In genomic region chr17:56663659-56664058, GRCm38 (mm10) we compare ENCODE assay signal across 10 mouse cellular contexts. TPM values are rescaled to one million over a fixed set of nuclear protein-coding genes. Genes with fewer than 3 reads are reported as not detected.
A peak's percentile ranks its signal among the peaks of the same experiment; 100 is the strongest.
DNase-seq lines count a peak whose midpoint lies in the region; ATAC-seq and TF ChIP-seq lines count a peak whose summit lies in the region.
"Had no signal": no experiment of that assay in that cellular context is flagged by ENCODE, and none has a peak within 500 bp of the region (broad histone marks: within the 10 kb centered on the region; RNA-seq: fewer than 3 reads in every experiment).

No protein-coding gene starts in this region.

- peak overlapping the region; percentile 23; the same call in 1 of the 2 replicates for H3K4me2 ChIP-seq in hindbrain, embryonic 11.5 days (replicated peaks; ENCODE audit: low read depth, low read length)
- H3K4me2 ChIP-seq in hindbrain, embryonic 14.5 days (replicated peaks), result no peak overlapping the region
- H3K4me2 ChIP-seq in midbrain, embryonic 12.5 days (replicated peaks), result peak overlapping the region; percentile 25; the same call in 1 of the 2 replicates
- no peak overlapping the region for H3K4me2 ChIP-seq in midbrain, embryonic 16.5 days (ENCODE audit: low read length)
- H3K4me2 ChIP-seq in embryonic facial prominence, embryonic 14.5 days (ENCODE audit: low read depth, low read length), result peak overlapping the region; percentile 36; the same call in 1 of the 2 replicates
- H3K4me2 ChIP-seq in limb, embryonic 14.5 days (replicated peaks; ENCODE audit: low read depth, low read length, severe bottlenecking), result 0 out of 2 replicates have a peak overlapping the region, but pooled peaks have one; percentile 22

- H3K4me1 ChIP-seq in hindbrain, embryonic 11.5 days (replicated peaks; ENCODE audit: control insufficient read depth, insufficient read depth, low read length), result no peaks in the 10 kb centered on the region
- no peaks in the 10 kb centered on the region; the same call in 1 of the 2 replicates for H3K4me1 ChIP-seq in hindbrain, embryonic 14.5 days (replicated peaks; ENCODE audit: control insufficient read depth, insufficient read depth, low read length)
- H3K4me1 ChIP-seq in midbrain, embryonic 12.5 days, result peaks cover 17% of the 10 kb centered on the region
- H3K4me1 ChIP-seq in midbrain, embryonic 16.5 days (ENCODE audit: control insufficient read depth, insufficient read depth, low read length), result peaks cover 4% of the 10 kb centered on the region; the same call in 1 of the 2 replicates
- 0 out of 2 replicates have a peak, but pooled peaks cover 5% of the 10 kb centered on the region for H3K4me1 ChIP-seq in embryonic facial prominence, embryonic 14.5 days (ENCODE audit: control insufficient read depth, insufficient read depth, low read length)
- peaks cover 5% of the 10 kb centered on the region; the same call in 1 of the 2 replicates for H3K4me1 ChIP-seq in limb, embryonic 14.5 days (ENCODE audit: control insufficient read depth, insufficient read depth, low read length)

- H3K27ac ChIP-seq in hindbrain, embryonic 11.5 days (ENCODE audit: low read depth, low read length), result no peak overlapping the region
- no peak overlapping the region for H3K27ac ChIP-seq in hindbrain, embryonic 14.5 days
- H3K27ac ChIP-seq in midbrain, embryonic 12.5 days (replicated peaks), result no peak overlapping the region
- H3K27ac ChIP-seq in midbrain, embryonic 16.5 days (ENCODE audit: low read length), result no peak overlapping the region
- no peak overlapping the region for H3K27ac ChIP-seq in embryonic facial prominence, embryonic 14.5 days (replicated peaks; ENCODE audit: low read depth, low read length)
- no peak overlapping the region for H3K27ac ChIP-seq in limb, embryonic 14.5 days (replicated peaks; ENCODE audit: low read depth, low read length)

- 0 out of 2 replicates have a peak overlapping the region, but pooled peaks have one; percentile 31 for H3K9ac ChIP-seq in hindbrain, embryonic 11.5 days (ENCODE audit: low read depth, low read length)
- no peak overlapping the region for H3K9ac ChIP-seq in hindbrain, embryonic 14.5 days
- H3K9ac ChIP-seq in midbrain, embryonic 12.5 days (replicated peaks), result no peak overlapping the region
- H3K9ac ChIP-seq in midbrain, embryonic 16.5 days (ENCODE audit: low read depth, low read length), result no peak overlapping the region
- no peak overlapping the region for H3K9ac ChIP-seq in embryonic facial prominence, embryonic 14.5 days (ENCODE audit: low read depth, low read length)
- H3K9ac ChIP-seq in limb, embryonic 14.5 days (ENCODE audit: low read depth, low read length, severe bottlenecking), result 0 out of 2 replicates have a peak overlapping the region, but pooled peaks have one; percentile 3

- no peak for TF ChIP-seq POLR2A in limb, embryonic 14.5 days (IDR thresholded peaks at IDR 0.05; ENCODE audit: borderline replicate concordance, extremely low read depth, insufficient read depth, insufficient read length)

- no peaks in the 10 kb centered on the region for H3K36me3 ChIP-seq in hindbrain, embryonic 11.5 days (ENCODE audit: control insufficient read depth, insufficient read depth, low read length)
- H3K36me3 ChIP-seq in hindbrain, embryonic 14.5 days (replicated peaks; ENCODE audit: control insufficient read depth, insufficient read depth), result no peaks in the 10 kb centered on the region
- H3K36me3 ChIP-seq in midbrain, embryonic 12.5 days, result no peaks in the 10 kb centered on the region
- no peaks in the 10 kb centered on the region for H3K36me3 ChIP-seq in midbrain, embryonic 16.5 days (ENCODE audit: control insufficient read depth, insufficient read depth, low read length)
- no peaks in the 10 kb centered on the region for H3K36me3 ChIP-seq in embryonic facial prominence, embryonic 14.5 days (ENCODE audit: control insufficient read depth, insufficient read depth, low read length)
- no peaks in the 10 kb centered on the region for H3K36me3 ChIP-seq in limb, embryonic 14.5 days (ENCODE audit: control insufficient read depth, insufficient read depth, low read length)

- H3K27me3 ChIP-seq in hindbrain, embryonic 11.5 days (ENCODE audit: control insufficient read depth, insufficient read depth, low read length), result no peaks in the 10 kb centered on the region
- H3K27me3 ChIP-seq in hindbrain, embryonic 14.5 days (ENCODE audit: control insufficient read depth, insufficient read depth, low read length), result peaks cover 9% of the 10 kb centered on the region; the same call in 1 of the 2 replicates
- peaks cover 14% of the 10 kb centered on the region for H3K27me3 ChIP-seq in midbrain, embryonic 12.5 days
- no peaks in the 10 kb centered on the region; the same call in none of the 2 replicates for H3K27me3 ChIP-seq in midbrain, embryonic 16.5 days (ENCODE audit: control insufficient read depth, insufficient read depth, low read depth, low read length)
- peaks cover 6% of the 10 kb centered on the region; the same call in 1 of the 2 replicates for H3K27me3 ChIP-seq in embryonic facial prominence, embryonic 14.5 days (replicated peaks; ENCODE audit: control insufficient read depth, insufficient read depth, low read length)
- H3K27me3 ChIP-seq in limb, embryonic 14.5 days (ENCODE audit: control insufficient read depth, insufficient read depth, low read length), result no peaks in the 10 kb centered on the region

- ATAC-seq in hindbrain, embryonic 11.5 days (ENCODE audit: low FRiP score), result no peak
- no peak for ATAC-seq in hindbrain, embryonic 14.5 days (ENCODE audit: low FRiP score)
- ATAC-seq in midbrain, embryonic 12.5 days (ENCODE audit: low FRiP score, low read depth), result no peak
- no peak for ATAC-seq in midbrain, embryonic 16.5 days
- no peak for ATAC-seq in embryonic facial prominence, embryonic 14.5 days (ENCODE audit: low read depth)
- ATAC-seq in limb, embryonic 14.5 days (ENCODE audit: low FRiP score, low read depth), result no peak
- ATAC-seq in cerebellum, adult (ENCODE audit: insufficient number of reproducible peaks, low FRiP score, low TSS enrichment), result no peak

- 67% methylated on average over 3 of the region's 3 CpGs for WGBS in hindbrain, embryonic 11.5 days
- WGBS in hindbrain, embryonic 14.5 days, result 65% methylated on average over 3 of the region's 3 CpGs
- 65% methylated on average over 3 of the region's 3 CpGs for WGBS in midbrain, embryonic 12.5 days
- WGBS in midbrain, embryonic 16.5 days, result 65% methylated on average over 3 of the region's 3 CpGs
- WGBS in embryonic facial prominence, embryonic 14.5 days, result 74% methylated on average over 3 of the region's 3 CpGs
- WGBS in limb, embryonic 14.5 days, result 65% methylated on average over 3 of the region's 3 CpGs

- DNase-seq in hindbrain, embryonic 11.5 days (ENCODE audit: low spot score), result no peak
- DNase-seq in hindbrain, embryonic 14.5 days (ENCODE audit: low spot score), result no peak
- DNase-seq in embryonic facial prominence, embryonic 14.5 days (ENCODE audit: low spot score), result no peak
- DNase-seq in limb, embryonic 14.5 days (ENCODE audit: low spot score), result no peak
- no peak for DNase-seq in thymus, postnatal 25 days
- DNase-seq: cerebellum, adult 9-10 months; kidney, postnatal 10 days had no signal

- no peaks in the 10 kb centered on the region for H3K9me3 ChIP-seq in hindbrain, embryonic 11.5 days (ENCODE audit: control insufficient read depth, low read length)
- H3K9me3 ChIP-seq in hindbrain, embryonic 14.5 days (ENCODE audit: control insufficient read depth, low read length), result no peaks in the 10 kb centered on the region
- H3K9me3 ChIP-seq in midbrain, embryonic 12.5 days, result no peaks in the 10 kb centered on the region
- no peaks in the 10 kb centered on the region for H3K9me3 ChIP-seq in midbrain, embryonic 16.5 days (replicated peaks; ENCODE audit: control insufficient read depth, low read length, poor library complexity, severe bottlenecking)
- H3K9me3 ChIP-seq in embryonic facial prominence, embryonic 14.5 days (ENCODE audit: control insufficient read depth, low read length), result no peaks in the 10 kb centered on the region
- H3K9me3 ChIP-seq in limb, embryonic 14.5 days (ENCODE audit: control insufficient read depth, low read length), result no peaks in the 10 kb centered on the region

- no peak overlapping the region for H3K4me3 ChIP-seq in hindbrain, embryonic 11.5 days (ENCODE audit: low read depth, low read length)
- no peak overlapping the region for H3K4me3 ChIP-seq in hindbrain, embryonic 14.5 days (replicated peaks; ENCODE audit: low read length)
- H3K4me3 ChIP-seq in midbrain, embryonic 12.5 days, result no peak overlapping the region
- H3K4me3 ChIP-seq in midbrain, embryonic 16.5 days (ENCODE audit: low read depth, low read length), result no peak overlapping the region
- H3K4me3 ChIP-seq in embryonic facial prominence, embryonic 14.5 days (ENCODE audit: low read depth, low read length), result peak overlapping the region; percentile 14; the same call in 1 of the 2 replicates
- no peak overlapping the region for H3K4me3 ChIP-seq in limb, embryonic 14.5 days (replicated peaks; ENCODE audit: low read length)

RNA-seq across cellular contexts. Expression of gene Ranbp3, which starts 9.4 kb away (rescaled TPM):
- 94.2 and 104 TPM in 2 replicates for polyA plus RNA-seq in hindbrain, embryonic 11.5 days (2014; fragmentation: Nextera tagmentation; extraction: Ambion mirVana)
- polyA plus RNA-seq in hindbrain, embryonic 14.5 days (2014; fragmentation: Nextera tagmentation; extraction: Ambion mirVana), result 91.8 and 101 TPM in 2 replicates
- 109 and 115 TPM in 2 replicates for polyA plus RNA-seq in midbrain, embryonic 12.5 days (2016; fragmentation: Nextera tagmentation; extraction: Ambion mirVana)
- 107 and 112 TPM in 2 replicates for polyA plus RNA-seq in midbrain, embryonic 16.5 days (2015; fragmentation: Nextera tagmentation; extraction: Ambion mirVana)
- polyA plus RNA-seq in embryonic facial prominence, embryonic 14.5 days (2014; fragmentation: Nextera tagmentation; extraction: Ambion mirVana), result 78.8 and 87.8 TPM in 2 replicates
- polyA plus RNA-seq in limb, embryonic 14.5 days (2012; rRNA removed), result 139 and 154 TPM in 2 replicates
- 86.3 and 93.8 TPM in 2 replicates for polyA plus RNA-seq in limb, embryonic 14.5 days (2014; fragmentation: Nextera tagmentation; extraction: Ambion mirVana)

RNA-seq across cellular contexts. Expression of gene Catsperd, which starts 35.7 kb away (rescaled TPM):
- polyA plus RNA-seq in hindbrain, embryonic 11.5 days (2014; fragmentation: Nextera tagmentation; extraction: Ambion mirVana), result 0.56 and 0.86 TPM in 2 replicates
- polyA plus RNA-seq in hindbrain, embryonic 14.5 days (2014; fragmentation: Nextera tagmentation; extraction: Ambion mirVana), result 1.2 and 1.5 TPM in 2 replicates
- 0.80 and 1.1 TPM in 2 replicates for polyA plus RNA-seq in midbrain, embryonic 12.5 days (2016; fragmentation: Nextera tagmentation; extraction: Ambion mirVana)
- 1.8 and 2.1 TPM in 2 replicates for polyA plus RNA-seq in midbrain, embryonic 16.5 days (2015; fragmentation: Nextera tagmentation; extraction: Ambion mirVana)
- 0.24 and 0.31 TPM in 2 replicates for polyA plus RNA-seq in embryonic facial prominence, embryonic 14.5 days (2014; fragmentation: Nextera tagmentation; extraction: Ambion mirVana)
- 1.0 TPM in 2 replicates for polyA plus RNA-seq in limb, embryonic 14.5 days (2012; rRNA removed)
- polyA plus RNA-seq in limb, embryonic 14.5 days (2014; fragmentation: Nextera tagmentation; extraction: Ambion mirVana), result 0.48 and 0.58 TPM in 2 replicates

RNA-seq across cellular contexts. Expression of gene Lonp1, which starts 37.0 kb away (rescaled TPM):
- 43.7 and 45.4 TPM in 2 replicates for polyA plus RNA-seq in hindbrain, embryonic 11.5 days (2014; fragmentation: Nextera tagmentation; extraction: Ambion mirVana)
- 45.0 and 45.4 TPM in 2 replicates for polyA plus RNA-seq in hindbrain, embryonic 14.5 days (2014; fragmentation: Nextera tagmentation; extraction: Ambion mirVana)
- 52.1 TPM in 2 replicates for polyA plus RNA-seq in midbrain, embryonic 12.5 days (2016; fragmentation: Nextera tagmentation; extraction: Ambion mirVana)
- polyA plus RNA-seq in midbrain, embryonic 16.5 days (2015; fragmentation: Nextera tagmentation; extraction: Ambion mirVana), result 42.8 and 43.0 TPM in 2 replicates
- 44.0 and 51.8 TPM in 2 replicates for polyA plus RNA-seq in embryonic facial prominence, embryonic 14.5 days (2014; fragmentation: Nextera tagmentation; extraction: Ambion mirVana)
- polyA plus RNA-seq in limb, embryonic 14.5 days (2012; rRNA removed), result 76.7 and 79.4 TPM in 2 replicates
- polyA plus RNA-seq in limb, embryonic 14.5 days (2014; fragmentation: Nextera tagmentation; extraction: Ambion mirVana), result 45.6 and 54.9 TPM in 2 replicates

RNA-seq across cellular contexts. Expression of gene Rpl36, which starts 50.4 kb away (rescaled TPM):
- polyA plus RNA-seq in hindbrain, embryonic 11.5 days (2014; fragmentation: Nextera tagmentation; extraction: Ambion mirVana), result 1,258 and 1,259 TPM in 2 replicates
- 1,005 and 1,263 TPM in 2 replicates for polyA plus RNA-seq in hindbrain, embryonic 14.5 days (2014; fragmentation: Nextera tagmentation; extraction: Ambion mirVana)
- polyA plus RNA-seq in midbrain, embryonic 12.5 days (2016; fragmentation: Nextera tagmentation; extraction: Ambion mirVana), result 1,173 and 1,210 TPM in 2 replicates
- 789 and 838 TPM in 2 replicates for polyA plus RNA-seq in midbrain, embryonic 16.5 days (2015; fragmentation: Nextera tagmentation; extraction: Ambion mirVana)
- 2,068 and 2,222 TPM in 2 replicates for polyA plus RNA-seq in embryonic facial prominence, embryonic 14.5 days (2014; fragmentation: Nextera tagmentation; extraction: Ambion mirVana)
- 2,428 and 2,960 TPM in 2 replicates for polyA plus RNA-seq in limb, embryonic 14.5 days (2012; rRNA removed)
- 2,222 and 2,347 TPM in 2 replicates for polyA plus RNA-seq in limb, embryonic 14.5 days (2014; fragmentation: Nextera tagmentation; extraction: Ambion mirVana)

RNA-seq across cellular contexts. Expression of gene Ndufa11, which starts 53.9 kb away (rescaled TPM):
- polyA plus RNA-seq in hindbrain, embryonic 11.5 days (2014; fragmentation: Nextera tagmentation; extraction: Ambion mirVana), result 363 and 381 TPM in 2 replicates
- 577 and 678 TPM in 2 replicates for polyA plus RNA-seq in hindbrain, embryonic 14.5 days (2014; fragmentation: Nextera tagmentation; extraction: Ambion mirVana)
- 325 and 338 TPM in 2 replicates for polyA plus RNA-seq in midbrain, embryonic 12.5 days (2016; fragmentation: Nextera tagmentation; extraction: Ambion mirVana)
- polyA plus RNA-seq in midbrain, embryonic 16.5 days (2015; fragmentation: Nextera tagmentation; extraction: Ambion mirVana), result 492 and 497 TPM in 2 replicates
- 424 and 466 TPM in 2 replicates for polyA plus RNA-seq in embryonic facial prominence, embryonic 14.5 days (2014; fragmentation: Nextera tagmentation; extraction: Ambion mirVana)
- 251 and 322 TPM in 2 replicates for polyA plus RNA-seq in limb, embryonic 14.5 days (2012; rRNA removed)
- 469 and 480 TPM in 2 replicates for polyA plus RNA-seq in limb, embryonic 14.5 days (2014; fragmentation: Nextera tagmentation; extraction: Ambion mirVana)

Comparison
In these comparisons a context has a peak if more than half of its experiments do, and no peak if none do; other contexts are left out.
1. H3K4me2 ChIP-seq: peak in hindbrain, embryonic 11.5 days (single experiment), midbrain, embryonic 12.5 days (single experiment), embryonic facial prominence, embryonic 14.5 days (single experiment) and limb, embryonic 14.5 days (single experiment); none in hindbrain, embryonic 14.5 days (single experiment) and midbrain, embryonic 16.5 days (single experiment).
2. H3K9ac ChIP-seq: peak in hindbrain, embryonic 11.5 days (single experiment) and limb, embryonic 14.5 days (single experiment); none in hindbrain, embryonic 14.5 days (single experiment), midbrain, embryonic 12.5 days (single experiment), midbrain, embryonic 16.5 days (single experiment) and embryonic facial prominence, embryonic 14.5 days (single experiment).